Mouse (Mus musculus) forebrain, postnatal 0 days (tissue): ENCODE data around the gene Ier5l. TPM values are rescaled to one million over a fixed set of nuclear protein-coding genes. Genes with fewer than 3 reads are reported as not detected.

Experiments
- ATAC-seq: fragments of 200-750 bp; cut with Nextera tagmentation; 2 replicates; pipeline ENCODE4 v1.8.0; 2017; ENCODE audit warnings: mild to moderate bottlenecking, moderate library complexity
- DNase-seq: peaks from one replicate; pipeline ENCODE4 v3.0.0-alpha.2; 2015
- H3K27ac ChIP-seq: fragments of 300-500 bp; sonication (generic); 2 replicates; pipeline ENCODE4 v1.5.1; 2014; ENCODE audit warnings: low read depth, mild to moderate bottlenecking, antibody characterized with exemption, low read length, moderate library complexity, mixed read lengths
- H3K27me3 ChIP-seq: fragments of 300-500 bp; sonication (generic); 2 replicates; pipeline ENCODE4 v1.6.1; 2014; ENCODE audit warnings: mild to moderate bottlenecking, low read length, mixed read lengths; ENCODE audit not compliant: insufficient read depth
- H3K36me3 ChIP-seq: fragments of 300-500 bp; sonication (generic); 2 replicates; pipeline ENCODE4 v1.6.1; 2014; ENCODE audit warnings: mild to moderate bottlenecking, moderate library complexity; ENCODE audit not compliant: insufficient read depth
- H3K4me1 ChIP-seq: fragments of 300-500 bp; sonication (generic); 2 replicates; pipeline ENCODE4 v1.6.1; 2014; ENCODE audit warnings: antibody characterized with exemption; ENCODE audit not compliant: insufficient read depth
- H3K4me2 ChIP-seq: fragments of 300-500 bp; sonication (generic); 2 replicates; pipeline ENCODE4 v1.6.1; 2014; ENCODE audit warnings: low read depth, mild to moderate bottlenecking, moderate library complexity
- H3K4me3 ChIP-seq: fragments of 300-500 bp; sonication (generic); 2 replicates; pipeline ENCODE4 v1.5.1; 2014; ENCODE audit warnings: low read depth, low read length, mixed read lengths
- H3K9ac ChIP-seq: fragments of 300-500 bp; sonication (generic); 2 replicates; pipeline ENCODE4 v1.6.1; 2014; ENCODE audit warnings: mild to moderate bottlenecking
- H3K9me3 ChIP-seq: fragments of 300-500 bp; sonication (generic); 2 replicates; pipeline ENCODE4 v1.6.1; 2016; ENCODE audit warnings: low read length
- CTCF ChIP-seq: sonication (generic); IDR thresholded peaks from 2 replicates; pipeline ENCODE4 v1.5.1; 2016; ENCODE audit warnings: antibody characterized with exemption, control low read depth, low read depth
- WGBS: fragments of 180-500 bp; shearing (Covaris S2); extraction: QIAGEN DNeasy Blood & Tissue Kit; methylation state at CpG from one replicate; pipeline ENCODE4 v1.1.7; 2014; 5-methylcytosine and 5-hydroxymethylcytosine counted together
- polyA plus RNA-seq: library from polyadenylated mRNA; unstranded; fragments of >200 nt; fragmentation: Nextera tagmentation; extraction: Ambion mirVana; gene quantifications from 2 replicates; pipeline ENCODE4 v1.2.1, GENCODE M21; 2015
- total RNA-seq: library from RNA; depleted of rRNA; stranded (reverse); fragments of >200 nt; gene quantifications from 2 replicates; pipeline ENCODE4 v1.2.3, GENCODE M21; 2014

Ier5l gene
- total and polyA plus RNA-seq, 2 experiments from 2014 or later, result 4.0 to 17.7 TPM

- TF ChIP-seq CTCF, result peak; percentile 48; the same call in 1 of the 2 replicates
- DNase-seq (peak; percentile 81), ATAC-seq (0 out of 2 replicates have a peak, but pooled peaks have one; percentile 0)
- Histone ChIP-seq H3K9ac (peak overlapping the region; percentile 67), H3K27ac (peak overlapping the region; percentile 77), H3K36me3 (no peaks in the 10 kb centered on the region), H3K4me1 (peaks cover 19% of the 10 kb centered on the region), H3K4me3 (peak overlapping the region; percentile 49), H3K27me3 (no peaks in the 10 kb centered on the region), H3K9me3 (no peaks in the 10 kb centered on the region), H3K4me2 (peak overlapping the region; percentile 91)
- 1% methylated on average over 46 of the region's 46 CpGs for WGBS
These were observed 3.7 kb downstream of the Ier5l start for GRCm38 (mm10) chr2:30470143-30470946.

- peak; percentile 92 for TF ChIP-seq CTCF
- ATAC-seq (peak; percentile 68), DNase-seq (peak; percentile 96)
- Histone ChIP-seq H3K36me3 (no peaks in the 10 kb centered on the region), H3K4me2 (peak overlapping the region; percentile 91), H3K27ac (peak overlapping the region; percentile 77), H3K9ac (peak overlapping the region; percentile 67), H3K4me1 (peaks cover 19% of the 10 kb centered on the region), H3K4me3 (peak overlapping the region; percentile 49), H3K9me3 (no peaks in the 10 kb centered on the region), H3K27me3 (no peaks in the 10 kb centered on the region)
- 3% methylated on average over 19 of the region's 19 CpGs for WGBS
These were observed 4.2 kb downstream of the Ier5l start for GRCm38 (mm10) chr2:30469796-30470142.

- WGBS, result 52% methylated on average over 6 of the region's 6 CpGs
- ATAC-seq, result no peak
- Histone ChIP-seq H3K9me3 (no peaks in the 10 kb centered on the region), H3K9ac (peak overlapping the region; percentile 67; the same call in 1 of the 2 replicates), H3K36me3 (no peaks in the 10 kb centered on the region), H3K4me1 (peaks cover 16% of the 10 kb centered on the region), H3K27me3 (no peaks in the 10 kb centered on the region), H3K27ac (peak overlapping the region; percentile 35; the same call in 1 of the 2 replicates), H3K4me2 (peak overlapping the region; percentile 91), H3K4me3 (peak overlapping the region; percentile 49; the same call in 1 of the 2 replicates)
- TF ChIP-seq CTCF, result no peak
- peak; percentile 39 for DNase-seq
These were observed 5.0 kb downstream of the Ier5l start for GRCm38 (mm10) chr2:30469009-30469408.

- DNase-seq (no peak), ATAC-seq (no peak)
- Histone ChIP-seq H3K27me3 (no peaks in the 10 kb centered on the region), H3K4me3 (no peak overlapping the region), H3K4me1 (peaks cover 16% of the 10 kb centered on the region), H3K4me2 (no peak overlapping the region), H3K9ac (no peak overlapping the region), H3K27ac (no peak overlapping the region), H3K9me3 (no peaks in the 10 kb centered on the region), H3K36me3 (no peaks in the 10 kb centered on the region)
- WGBS, result 69% methylated on average over 4 of the region's 4 CpGs
- TF ChIP-seq CTCF, result no peak
These were observed 7.2 kb downstream of the Ier5l start for GRCm38 (mm10) chr2:30466787-30467186.

- Histone ChIP-seq H3K9me3 (no peaks in the 10 kb centered on the region), H3K36me3 (no peaks in the 10 kb centered on the region), H3K4me1 (0 out of 2 replicates have a peak, but pooled peaks cover 5% of the 10 kb centered on the region), H3K4me3 (0 out of 2 replicates have a peak overlapping the region, but pooled peaks have one; percentile 2), H3K4me2 (peak overlapping the region; percentile 39), H3K27me3 (no peaks in the 10 kb centered on the region), H3K27ac (no peak overlapping the region), H3K9ac (no peak overlapping the region)
- no peak for TF ChIP-seq CTCF
- 67% methylated on average over 5 of the region's 5 CpGs for WGBS
- no peak for ATAC-seq
- no peak for DNase-seq
These were observed 9.6 kb downstream of the Ier5l start for GRCm38 (mm10) chr2:30464411-30464810.

GRCm38 (mm10) chr2:30463904-30464330, 10.1 kb downstream of the Ier5l start:
- Histone ChIP-seq H3K4me2 (peak overlapping the region; percentile 39), H3K4me3 (0 out of 2 replicates have a peak overlapping the region, but pooled peaks have one; percentile 2), H3K27me3 (no peaks in the 10 kb centered on the region), H3K9ac (no peak overlapping the region; the same call in 1 of the 2 replicates), H3K4me1 (0 out of 2 replicates have a peak, but pooled peaks cover 4% of the 10 kb centered on the region), H3K36me3 (no peaks in the 10 kb centered on the region), H3K27ac (no peak overlapping the region), H3K9me3 (no peaks in the 10 kb centered on the region)
- peak; percentile 75 for ATAC-seq
- DNase-seq, result no peak
- TF ChIP-seq CTCF, result no peak
- 4% methylated on average over 9 of the region's 9 CpGs for WGBS

GRCm38 (mm10) chr2:30463341-30463761, 10.7 kb downstream of the Ier5l start:
- DNase-seq (no peak), ATAC-seq (no peak)
- H3K27me3 ChIP-seq, result no peaks in the 10 kb centered on the region
- no peaks in the 10 kb centered on the region for H3K36me3 ChIP-seq
- no peaks in the 10 kb centered on the region for H3K4me1 ChIP-seq
- no peak overlapping the region for H3K4me3 ChIP-seq
- H3K9me3 ChIP-seq, result no peaks in the 10 kb centered on the region
- H3K4me2 ChIP-seq, result peak overlapping the region; percentile 39; the same call in 1 of the 2 replicates
- TF ChIP-seq CTCF, result no peak
- WGBS, result 46% methylated on average over 5 of the region's 5 CpGs
- no peak overlapping the region for H3K9ac ChIP-seq
- H3K27ac ChIP-seq, result no peak overlapping the region
